Mouse (Mus musculus) frontal cortex, postnatal 14 days (tissue): Measurements from ENCODE around the gene Stab2.

Source experiments
- DNase-seq, 2 experiments: peaks; one replicate each; pipeline ENCODE4 v3.0.0; 2022; ENCODE audit warnings: low spot score in 2 of 2

The Stab2 gene

DNA sequence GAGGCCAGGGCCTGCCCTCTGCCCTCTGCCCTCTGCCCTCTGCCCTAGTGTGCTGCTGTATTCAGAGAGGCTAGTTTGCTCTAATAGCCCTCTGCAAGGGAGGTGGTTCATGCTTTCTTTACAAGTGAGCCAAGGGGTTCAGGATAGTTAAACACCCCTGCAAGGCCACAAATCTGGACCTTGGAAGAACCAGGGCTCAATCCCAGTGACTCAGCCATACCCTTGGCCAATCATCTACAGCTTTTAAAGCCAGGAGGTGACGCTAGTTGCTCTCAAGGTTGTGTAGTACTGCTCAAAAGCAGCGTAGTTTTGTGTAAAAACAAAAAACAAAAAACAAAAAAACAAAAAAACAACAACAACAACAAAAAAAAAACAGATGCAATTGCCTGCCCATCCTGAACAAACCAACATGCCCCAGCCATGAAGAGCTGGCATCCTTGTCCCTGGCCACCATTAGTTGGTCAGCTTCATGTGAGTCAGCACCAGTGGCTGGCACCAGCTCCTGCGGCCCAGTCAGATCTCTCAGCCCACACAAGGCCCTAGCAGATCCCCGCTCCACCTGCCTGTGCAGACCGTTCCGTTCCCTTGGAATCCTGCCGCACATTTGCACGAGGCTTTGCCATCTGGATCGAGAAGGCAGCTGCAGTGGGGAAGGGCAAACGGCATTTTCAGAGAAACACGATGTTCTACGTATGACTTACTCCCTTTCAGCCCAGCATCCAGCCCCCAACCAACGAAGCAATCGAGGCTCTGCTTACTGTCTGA, 117.5 kb downstream of the Stab2 start:
- DNase-seq, result peak in 1 of 2 experiments; percentile 39

DNA sequence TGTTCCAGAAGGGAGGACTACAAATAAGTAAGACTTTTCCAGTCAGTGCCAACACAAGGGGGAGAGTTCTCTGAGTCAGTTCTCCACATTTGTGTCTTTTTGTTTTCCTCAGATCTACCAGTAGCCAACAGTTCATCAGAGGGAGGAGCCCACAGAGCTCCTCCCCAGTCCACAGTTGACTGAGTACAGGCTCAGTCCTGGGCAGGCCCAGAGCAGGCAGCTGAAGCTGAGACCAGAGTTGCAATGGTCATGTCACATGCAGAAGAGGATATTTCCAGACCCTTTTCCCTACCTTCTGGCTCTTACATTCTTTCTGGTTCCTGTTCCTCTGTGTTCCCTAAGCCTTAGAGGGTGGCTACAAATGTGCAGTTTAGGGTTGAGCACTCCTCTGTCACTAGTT, 118.4 kb downstream of the Stab2 start:
- DNase-seq, result no peak

DNA sequence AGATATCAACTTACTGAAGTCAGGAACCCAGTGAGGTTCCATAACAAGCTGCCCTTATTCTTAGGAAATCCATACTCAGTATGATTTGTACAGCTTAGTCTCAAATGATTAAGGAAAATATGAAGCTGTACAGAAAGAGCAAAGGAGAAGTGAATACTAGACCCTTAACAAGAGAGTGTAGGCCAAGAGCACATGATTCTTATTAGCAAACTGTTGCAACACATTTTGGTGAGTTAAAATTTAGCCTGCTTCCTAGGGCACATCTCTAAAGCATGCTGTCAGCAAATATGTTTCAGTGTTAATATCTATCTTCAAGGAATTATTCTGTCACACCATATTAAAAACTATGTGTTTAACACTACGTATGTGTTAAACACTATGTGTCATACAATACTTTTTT, 121.4 kb downstream of the Stab2 start:
- no peak for DNase-seq

GRCm38 (mm10) chr10:86881448-86881847, 126.4 kb downstream of the Stab2 start:
- no peak for DNase-seq

DNA sequence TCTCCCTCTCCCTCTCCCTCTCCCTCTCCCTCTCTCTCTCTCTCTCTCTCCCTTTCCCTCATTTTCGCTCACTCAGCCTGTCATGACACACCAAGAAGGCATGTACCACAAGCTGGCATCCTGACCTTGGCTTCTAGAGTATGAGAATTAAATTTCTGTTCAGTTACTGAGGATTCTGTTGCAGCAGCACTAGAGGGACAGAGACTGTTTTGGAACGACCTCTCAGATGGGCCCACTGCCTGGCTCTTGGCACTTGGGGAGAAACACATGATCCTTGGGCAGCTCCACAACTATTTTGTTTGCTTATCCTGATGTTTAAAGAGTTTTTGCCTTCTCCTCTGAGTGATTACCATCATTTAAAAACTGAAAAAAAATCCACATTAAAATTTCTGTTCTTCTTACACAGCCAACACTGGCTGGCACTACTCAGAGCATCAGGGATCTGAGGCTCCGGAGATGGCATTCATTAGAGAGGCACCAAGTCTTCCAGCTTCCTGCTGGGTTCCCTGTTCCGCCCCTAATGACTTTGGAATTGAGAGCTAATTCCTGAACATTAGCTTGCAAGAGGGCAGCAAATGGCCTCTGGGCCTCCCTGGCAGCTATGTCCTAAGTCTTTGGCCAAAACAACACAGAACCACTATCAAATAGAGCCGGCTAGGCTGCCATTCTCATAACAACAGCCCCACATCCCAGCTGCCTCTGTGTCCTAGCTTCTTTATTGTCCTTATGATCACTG, 127.6 kb downstream of the Stab2 start:
- DNase-seq, result no peak

DNA sequence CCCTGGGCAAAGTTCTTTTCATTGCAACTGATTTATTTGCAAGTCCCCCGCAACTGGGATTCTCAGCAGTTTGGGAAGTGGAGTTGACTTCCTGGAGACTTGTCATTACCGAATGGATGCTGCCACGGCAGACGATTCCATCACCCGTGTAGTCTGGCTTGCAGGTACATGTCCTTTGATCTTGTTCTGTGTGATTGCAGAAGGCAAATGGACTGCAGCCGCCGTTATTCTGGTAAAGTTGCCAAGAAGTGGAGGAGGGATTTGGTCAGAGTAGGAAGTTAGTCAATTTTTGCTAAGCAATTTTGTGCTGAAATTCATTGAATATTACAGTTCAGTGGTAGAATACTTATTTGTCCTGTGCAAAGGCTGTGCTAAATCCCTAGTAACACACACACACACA, 129.1 kb downstream of the Stab2 start:
- no peak for DNase-seq

GRCm38 (mm10) chr10:86872591-86872990, 135.2 kb downstream of the Stab2 start:
- DNase-seq, result no peak

DNA sequence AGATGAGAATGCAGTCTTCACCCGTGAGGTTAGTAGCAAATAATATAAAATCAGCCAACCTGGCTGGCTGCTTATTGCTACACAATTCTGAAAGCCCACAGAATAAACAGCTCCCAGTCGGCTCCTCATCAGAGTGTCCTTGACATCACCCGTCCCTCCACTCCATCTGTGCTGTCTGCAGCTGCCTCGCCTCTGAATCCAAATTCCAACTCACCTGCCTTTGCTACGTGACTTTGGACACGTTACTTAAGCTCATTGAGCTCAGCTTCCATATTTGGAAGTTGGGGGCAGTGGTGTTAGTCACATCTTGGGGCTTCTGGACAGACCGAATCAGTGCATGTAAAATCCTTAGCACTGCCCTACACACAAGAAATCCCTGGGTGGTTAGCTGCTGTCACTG, 135.7 kb downstream of the Stab2 start:
- no peak for DNase-seq

DNA sequence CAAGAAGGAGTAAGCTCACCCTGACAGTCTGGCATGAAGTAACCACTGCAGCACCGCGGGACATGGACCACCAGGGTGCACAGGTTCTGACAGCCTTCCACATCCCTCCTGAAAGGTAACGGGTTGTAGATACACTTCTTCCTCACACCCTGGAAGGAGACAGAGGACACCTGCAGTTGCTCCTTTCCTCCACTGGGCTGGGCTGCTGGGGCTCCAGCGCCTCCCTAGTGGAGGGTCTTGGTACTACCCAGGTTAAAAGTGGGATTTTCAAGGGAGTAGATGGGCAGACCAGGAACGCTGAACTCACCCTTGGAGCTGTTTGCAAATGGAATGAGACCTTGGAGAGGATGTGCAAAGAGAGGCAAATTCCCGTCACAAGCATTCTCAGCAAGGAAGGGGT, 144.4 kb downstream of the Stab2 start:
- DNase-seq, result no peak

DNA sequence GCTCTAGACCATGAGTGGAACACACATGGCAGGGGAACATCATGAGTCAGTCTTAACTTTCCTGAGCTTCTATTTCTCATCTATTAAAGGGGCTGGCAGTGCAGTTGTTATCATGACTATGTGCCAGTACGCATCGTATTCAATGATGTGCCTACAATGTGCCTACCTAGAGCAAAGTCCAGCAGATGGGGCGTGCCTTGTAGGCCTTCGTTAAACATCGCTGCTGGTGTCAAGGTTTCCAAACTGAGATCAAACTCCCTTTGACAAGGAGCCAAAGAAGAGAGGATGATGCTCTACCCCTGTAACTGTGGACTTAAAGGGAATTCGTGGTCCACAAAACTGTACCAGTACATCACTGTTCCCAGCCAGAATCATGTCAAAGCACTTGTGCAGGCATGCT, 145.3 kb downstream of the Stab2 start:
- DNase-seq, result no peak

DNA sequence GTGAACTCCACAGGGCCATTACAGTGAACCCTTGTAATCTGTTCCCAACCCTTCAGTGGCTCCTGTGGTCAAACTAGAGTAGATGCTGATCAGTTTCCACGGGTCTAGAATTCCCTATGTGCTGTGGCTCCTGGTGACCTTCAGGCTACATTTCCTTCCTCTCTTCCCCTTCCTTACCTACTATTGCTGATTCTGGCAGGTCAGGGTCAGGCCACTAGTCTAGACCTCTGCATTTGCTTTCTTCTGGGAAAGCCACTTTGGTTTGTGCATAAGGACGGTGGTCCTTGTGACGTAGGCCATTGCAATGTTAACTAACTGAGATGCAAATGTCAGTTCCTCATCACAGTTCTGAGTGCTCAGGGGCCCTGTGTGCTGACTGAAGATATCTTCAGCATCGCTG, 147.4 kb downstream of the Stab2 start:
- no peak for DNase-seq

GRCm38 (mm10) chr10:86853433-86853832, 154.4 kb downstream of the Stab2 start:
- DNase-seq, result no peak

GRCm38 (mm10) chr10:86852160-86852559, 155.7 kb downstream of the Stab2 start:
- no peak for DNase-seq

- DNase-seq, result no peak
These were observed 158.3 kb downstream of the Stab2 start for GRCm38 (mm10) chr10:86849508-86849907.

GRCm38 (mm10) chr10:86849087-86849486, 158.7 kb downstream of the Stab2 start:
- DNase-seq, result no peak

GRCm38 (mm10) chr10:86846926-86847467, 160.8 kb downstream of the Stab2 start:
- no peak for DNase-seq

DNA sequence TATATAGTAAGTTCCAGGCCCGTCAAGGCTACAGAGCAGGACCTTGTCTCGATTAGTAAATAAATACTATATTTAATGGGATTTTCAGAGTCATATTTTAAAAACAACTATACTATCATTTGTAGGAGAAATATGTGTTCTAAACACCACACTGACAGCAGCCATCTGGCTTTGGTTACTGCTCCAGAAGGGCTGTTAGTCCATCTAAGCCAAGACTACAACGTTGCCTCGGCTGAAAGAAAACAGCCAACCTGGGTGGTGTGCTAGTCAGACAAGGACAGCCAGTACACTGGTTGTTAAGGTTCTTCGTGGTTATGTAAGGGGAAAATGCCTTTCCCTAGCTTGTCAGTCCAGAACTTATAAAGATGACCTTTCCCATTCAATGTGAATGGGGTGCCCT, 165.2 kb downstream of the Stab2 start:
- no peak for DNase-seq

- no peak for DNase-seq
These were observed 169.0 kb downstream of the Stab2 start for GRCm38 (mm10) chr10:86838827-86839226.

GRCm38 (mm10) chr10:86836784-86837183, 171.0 kb downstream of the Stab2 start:
- no peak for DNase-seq

DNA sequence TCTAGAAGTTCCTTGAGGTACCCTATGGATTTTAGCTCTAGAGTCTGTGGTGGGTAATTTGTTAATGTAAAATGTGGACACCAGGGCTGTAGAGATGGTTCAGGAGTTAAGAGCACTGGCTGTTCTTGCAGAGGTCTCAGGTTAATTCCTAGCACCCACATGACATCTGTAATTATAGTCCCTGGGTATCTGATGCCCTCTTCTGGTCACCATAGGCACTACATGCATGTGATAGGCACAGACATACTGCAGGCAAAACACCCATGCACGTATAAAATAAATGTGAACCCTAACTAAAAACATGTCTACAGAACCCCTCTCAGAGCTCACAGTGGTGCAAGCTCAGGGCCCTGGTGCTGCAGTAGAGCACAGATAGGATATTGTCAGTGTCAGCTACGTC, 178.3 kb downstream of the Stab2 start:
- DNase-seq, result no peak

- DNase-seq, result no peak
These were observed 179.3 kb downstream of the Stab2 start for GRCm38 (mm10) chr10:86828221-86829135.

GRCm38 (mm10) chr10:86826929-86827328, 180.9 kb downstream of the Stab2 start:
- DNase-seq, result no peak
